In genomic region chr16:96326110-96326999, GRCm38 (mm10) we compare ENCODE assay signal across 9 mouse cellular contexts.
DNase-seq lines count a peak whose midpoint lies in the region; ATAC-seq and TF ChIP-seq lines count a peak whose summit lies in the region.
"Had no signal": no experiment of that assay in that cellular context is flagged by ENCODE, and none has a peak within 500 bp of the region (broad histone marks: within the 10 kb centered on the region; RNA-seq: fewer than 3 reads in every experiment).

No protein-coding gene starts in this region.

- no peak overlapping the region for H3K4me2 ChIP-seq in hindbrain, postnatal 0 days (ENCODE audit: low read depth, low read length)
- H3K4me2 ChIP-seq in hindbrain, embryonic 13.5 days, result no peak overlapping the region
- H3K4me2 ChIP-seq: embryonic facial prominence, embryonic 12.5 days had no signal

- TF ChIP-seq POLR2A in spleen, adult 2 months (IDR thresholded peaks at IDR 0.05; ENCODE audit: low read depth, low read length), result no peak

- H3K27me3 ChIP-seq in hindbrain, postnatal 0 days (ENCODE audit: insufficient read depth, low read length), result no peaks in the 10 kb centered on the region
- no peaks in the 10 kb centered on the region for H3K27me3 ChIP-seq in hindbrain, embryonic 13.5 days
- H3K27me3 ChIP-seq in spleen, adult 2 months (ENCODE audit: control insufficient read depth, insufficient read depth, low read length), result no peaks in the 10 kb centered on the region
- H3K27me3 ChIP-seq: embryonic facial prominence, embryonic 12.5 days had no signal

- H3K9ac ChIP-seq in hindbrain, postnatal 0 days (replicated peaks; ENCODE audit: low read length), result no peak overlapping the region
- no peak overlapping the region for H3K9ac ChIP-seq in hindbrain, embryonic 13.5 days
- H3K9ac ChIP-seq: embryonic facial prominence, embryonic 12.5 days had no signal

- no peaks in the 10 kb centered on the region for H3K36me3 ChIP-seq in hindbrain, postnatal 0 days (ENCODE audit: insufficient read depth, low read length)
- H3K36me3 ChIP-seq in hindbrain, embryonic 13.5 days, result no peaks in the 10 kb centered on the region
- H3K36me3 ChIP-seq in spleen, adult 2 months (ENCODE audit: control insufficient read depth, insufficient read depth, low read length), result no peaks in the 10 kb centered on the region
- H3K36me3 ChIP-seq: embryonic facial prominence, embryonic 12.5 days had no signal

- intact Hi-C loops in left cerebral cortex, postnatal 36 days (cut with DNase I), result no loop called here
- intact Hi-C loops in gastrocnemius, adult 2 months (cut with DNase I), result no loop called here

- peak; percentile 39 for DNase-seq in hindbrain, postnatal 0 days (ENCODE audit: low spot score)
- no peak for DNase-seq in spleen, adult 2 months (ENCODE audit: low read depth in 1 of 2, low spot score in 2 of 2)
- DNase-seq in spleen, postnatal 4 days (ENCODE audit: low spot score in 2 of 2), result no peak
- DNase-seq in left cerebral cortex, postnatal 36 days (ENCODE audit: low spot score in 2 of 2), result peak; percentile 16 to 26
- no peak for DNase-seq in gastrocnemius, adult 2 months
- DNase-seq in c-Kit-positive CD71-positive TER-119-positive erythroid progenitor cells, embryonic 14.5 days (ENCODE audit: low spot score), result no peak

- TF ChIP-seq CTCF in hindbrain, postnatal 0 days (IDR thresholded peaks at IDR 0.05; ENCODE audit: low read depth), result no peak
- no peak for TF ChIP-seq CTCF in spleen, adult 2 months (IDR thresholded peaks at IDR 0.05; ENCODE audit: extremely low read depth, insufficient read depth, insufficient read length, insufficient replicate concordance)
- no peak for TF ChIP-seq CTCF in gastrocnemius, adult 2 months (IDR thresholded peaks at IDR 0.05)

- H3K4me3 ChIP-seq in hindbrain, postnatal 0 days (ENCODE audit: low read length), result no peak overlapping the region
- H3K4me3 ChIP-seq in hindbrain, embryonic 13.5 days, result no peak overlapping the region
- no peak overlapping the region for H3K4me3 ChIP-seq in spleen, adult 2 months (ENCODE audit: extremely low read depth, insufficient read depth, insufficient read length)
- no peak overlapping the region for H3K4me3 ChIP-seq in gastrocnemius, adult 2 months
- H3K4me3 ChIP-seq: embryonic facial prominence, embryonic 12.5 days had no signal

- H3K27ac ChIP-seq in hindbrain, postnatal 0 days, result no peak overlapping the region
- no peak overlapping the region for H3K27ac ChIP-seq in hindbrain, embryonic 13.5 days
- peak overlapping the region; percentile 45; the same call in 1 of the 2 replicates for H3K27ac ChIP-seq in spleen, adult 2 months (ENCODE audit: insufficient read depth, low read length)
- H3K27ac ChIP-seq in gastrocnemius, adult 2 months, result no peak overlapping the region
- H3K27ac ChIP-seq: embryonic facial prominence, embryonic 12.5 days had no signal

- WGBS in hindbrain, postnatal 0 days, result 34% methylated on average over 10 of the region's 10 CpGs
- 49% methylated on average over 10 of the region's 10 CpGs for WGBS in hindbrain, embryonic 13.5 days
- 42% methylated on average over 10 of the region's 10 CpGs for WGBS in spleen, adult 2 months

- H3K9me3 ChIP-seq in hindbrain, postnatal 0 days (ENCODE audit: low read length), result no peaks in the 10 kb centered on the region
- H3K9me3 ChIP-seq in hindbrain, embryonic 13.5 days, result no peaks in the 10 kb centered on the region
- H3K9me3 ChIP-seq: embryonic facial prominence, embryonic 12.5 days had no signal

- peak; percentile 79; the same call in 1 of the 2 replicates for ATAC-seq in hindbrain, postnatal 0 days
- no peak for ATAC-seq in hindbrain, embryonic 13.5 days (ENCODE audit: low FRiP score)
- ATAC-seq in erythroid progenitor cell, adult 5-6 weeks (replicated peaks; ENCODE audit: low FRiP score, poor library complexity, severe bottlenecking), result no peak

- peaks cover 10% of the 10 kb centered on the region; the same call in 1 of the 2 replicates for H3K4me1 ChIP-seq in hindbrain, postnatal 0 days (ENCODE audit: insufficient read depth, low read length)
- H3K4me1 ChIP-seq in hindbrain, embryonic 13.5 days (replicated peaks), result peaks cover 8% of the 10 kb centered on the region
- no peaks in the 10 kb centered on the region for H3K4me1 ChIP-seq in spleen, adult 2 months (ENCODE audit: control insufficient read depth, insufficient read depth, insufficient read length)

Comparison
In these comparisons a context has a peak if more than half of its experiments do, and no peak if none do; other contexts are left out.
1. DNase-seq: peak in hindbrain, postnatal 0 days (single experiment) and left cerebral cortex, postnatal 36 days (2 of 2); none in spleen, adult 2 months (0 of 2), spleen, postnatal 4 days (0 of 2), gastrocnemius, adult 2 months (single experiment) and c-Kit-positive CD71-positive TER-119-positive erythroid progenitor cells, embryonic 14.5 days (single experiment).